Mouse (Mus musculus) adrenal gland, postnatal 36 days (tissue): ENCODE measurements at regions not wholly inside any gene's neighbourhood (a gene's known extent, or its start where the extent isn't known, plus 50 kb on each side); places are given as distances from the start of the nearest gene placed in this dataset.

Source experiments
- DNase-seq, 2 experiments: peaks; one replicate each; pipeline ENCODE4 v3.0.0; 2021; ENCODE audit warnings: mixed read lengths in 1 of 2

- DNase-seq = no peak
These were observed 433.4 kb upstream of the Ptbp2 start for GRCm38 (mm10) chr3:120217710-120218109.

GRCm38 (mm10) chr3:120214616-120215250 is 430.5 kb upstream of the Ptbp2 start:
- no peak for DNase-seq

GRCm38 (mm10) chr3:120199403-120199802 is 415.1 kb upstream of the Ptbp2 start:
- no peak for DNase-seq

- no peak for DNase-seq
These were observed 410.2 kb upstream of the Ptbp2 start for GRCm38 (mm10) chr3:120194501-120194900.

GRCm38 (mm10) chr3:120192439-120193326 is 408.4 kb upstream of the Ptbp2 start:
- DNase-seq = peak; percentile 55 to 71

- peak in 1 of 2 experiments; percentile 7 for DNase-seq
These were observed 405.3 kb upstream of the Ptbp2 start for GRCm38 (mm10) chr3:120189606-120190005.

GRCm38 (mm10) chr3:120180931-120181610 is 396.8 kb upstream of the Ptbp2 start:
- no peak for DNase-seq

GRCm38 (mm10) chr3:120175632-120176031 is 391.4 kb upstream of the Ptbp2 start:
- peak in 1 of 2 experiments; percentile 29 for DNase-seq
